Mouse (Mus musculus) cerebellum, postnatal 10 days (tissue): ENCODE measurements around the gene St5.

Experiments used
- DNase-seq, 2 experiments: peaks; one replicate each; pipeline ENCODE4 v3.0.0; 2021; ENCODE audit warnings: mixed read lengths in 2 of 2

Gene St5

GRCm38 (mm10) chr7:109700213-109700612 lies 3.2 kb downstream of the St5 start:
- peak in 1 of 2 experiments; percentile 13 for DNase-seq

- no peak for DNase-seq
Observed at GRCm38 (mm10) chr7:109695339-109695726, 8.1 kb downstream of the St5 start.

GRCm38 (mm10) chr7:109694576-109695338 lies 8.6 kb downstream of the St5 start:
- no peak for DNase-seq

GRCm38 (mm10) chr7:109690961-109691360 lies 12.4 kb downstream of the St5 start:
- DNase-seq = no peak

GRCm38 (mm10) chr7:109690101-109690500 lies 13.3 kb downstream of the St5 start:
- no peak for DNase-seq

- no peak for DNase-seq
Observed at GRCm38 (mm10) chr7:109686585-109687128, 16.7 kb downstream of the St5 start.

- DNase-seq = no peak
Observed at GRCm38 (mm10) chr7:109680879-109681278, 22.5 kb downstream of the St5 start.

- no peak for DNase-seq
Observed at GRCm38 (mm10) chr7:109680284-109680683, 23.1 kb downstream of the St5 start.

- DNase-seq = no peak
Observed at GRCm38 (mm10) chr7:109674944-109675628, 28.3 kb downstream of the St5 start.

- peak; percentile 70 to 75 for DNase-seq
Observed at GRCm38 (mm10) chr7:109671581-109672471, 31.6 kb downstream of the St5 start.

GRCm38 (mm10) chr7:109669426-109670170 lies 33.8 kb downstream of the St5 start:
- DNase-seq = no peak

GRCm38 (mm10) chr7:109666664-109667063 lies 36.7 kb downstream of the St5 start:
- DNase-seq = no peak

- DNase-seq = no peak
Observed at GRCm38 (mm10) chr7:109662626-109663025, 40.8 kb downstream of the St5 start.

GRCm38 (mm10) chr7:109659278-109659677 lies 44.1 kb downstream of the St5 start:
- no peak for DNase-seq

- no peak for DNase-seq
Observed at GRCm38 (mm10) chr7:109657884-109658283, 45.5 kb downstream of the St5 start.

- DNase-seq = no peak
Observed at GRCm38 (mm10) chr7:109654871-109655270, 48.5 kb downstream of the St5 start.

- no peak for DNase-seq
Observed at GRCm38 (mm10) chr7:109648812-109649594, 54.4 kb downstream of the St5 start.

- no peak for DNase-seq
Observed at GRCm38 (mm10) chr7:109646574-109646973, 56.8 kb downstream of the St5 start.

- no peak for DNase-seq
Observed at GRCm38 (mm10) chr7:109643305-109643994, 60.0 kb downstream of the St5 start.

- no peak for DNase-seq
Observed at GRCm38 (mm10) chr7:109641963-109642362, 61.4 kb downstream of the St5 start.

GRCm38 (mm10) chr7:109641102-109641501 lies 62.3 kb downstream of the St5 start:
- no peak for DNase-seq
